Mouse (Mus musculus) T-helper 1 cell (primary cell): ENCODE measurements around the gene Klf3.
"Not testable (repeated sequence)": the region's sequence is repeated elsewhere in the genome, so short reads cannot be mapped to it uniquely, and the experiment has no call there.

Experiments used
- in situ Hi-C: fragments of 300-600 bp; cut with MboI, MseI; formaldehyde crosslinking; loops from one replicate; pipeline ENCODE4 v1.15.1; 2025; ENCODE audit warnings: high pct_unique_total_duplicates

Gene Klf3

DNA sequence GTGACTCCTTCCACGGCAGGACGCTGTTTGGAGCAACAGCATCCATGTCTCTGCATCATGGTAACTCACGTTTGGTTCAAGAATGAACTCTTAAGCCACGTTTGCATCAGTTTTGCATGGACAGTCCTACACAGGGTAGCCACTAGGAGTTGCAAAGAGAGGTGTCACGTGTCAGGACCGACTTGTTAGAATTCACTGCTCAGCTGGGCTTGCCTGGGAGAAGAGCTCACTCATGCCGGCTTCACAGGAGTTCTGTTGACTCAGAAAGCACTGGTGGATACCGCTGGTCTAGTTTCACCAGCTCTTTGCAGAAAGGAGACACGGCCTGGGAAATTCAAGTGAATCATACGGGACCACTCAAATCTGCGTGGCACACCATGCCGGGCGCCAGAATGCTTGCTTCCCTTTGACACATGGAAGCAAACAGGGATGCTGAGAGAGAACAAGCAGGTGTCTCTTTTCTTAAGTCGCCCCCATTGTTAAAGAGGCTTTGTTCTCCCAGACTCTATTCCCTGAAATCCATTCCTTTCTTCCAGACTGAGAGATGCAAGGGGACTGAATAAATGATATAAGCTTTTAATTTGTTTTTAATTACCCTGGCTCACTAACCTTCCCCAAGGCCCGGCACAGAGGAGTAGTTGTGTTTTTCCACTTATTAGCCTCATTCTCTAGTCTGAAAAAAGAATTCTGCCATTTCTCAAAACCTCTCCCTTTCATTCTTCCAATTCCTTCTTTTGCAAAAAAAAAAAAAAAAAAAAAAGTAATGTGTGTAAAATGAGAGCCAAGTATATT is 74.2 kb downstream of the Klf3 start:
- in situ Hi-C loops = no loop called here

DNA sequence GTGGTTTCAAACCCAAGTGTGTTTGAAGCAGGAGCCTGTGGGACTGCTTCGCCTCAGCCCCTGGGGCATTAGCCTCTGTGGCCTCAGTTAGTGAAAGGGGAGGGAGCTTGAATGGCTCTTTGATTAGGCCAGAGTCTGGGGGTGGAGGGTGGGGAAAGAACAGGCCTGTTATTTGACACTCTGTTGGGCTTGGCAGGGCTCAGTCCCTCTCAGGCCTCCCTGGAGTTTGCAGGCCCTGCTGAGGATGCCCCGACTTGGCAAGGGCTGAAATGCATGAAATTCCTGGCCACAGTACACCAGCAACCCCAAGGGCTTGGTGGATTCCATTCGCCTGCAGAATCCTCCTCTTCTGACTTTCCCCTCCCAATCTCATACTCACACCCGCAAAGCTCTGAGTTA is 74.8 kb downstream of the Klf3 start:
- in situ Hi-C loops = no loop called here

DNA sequence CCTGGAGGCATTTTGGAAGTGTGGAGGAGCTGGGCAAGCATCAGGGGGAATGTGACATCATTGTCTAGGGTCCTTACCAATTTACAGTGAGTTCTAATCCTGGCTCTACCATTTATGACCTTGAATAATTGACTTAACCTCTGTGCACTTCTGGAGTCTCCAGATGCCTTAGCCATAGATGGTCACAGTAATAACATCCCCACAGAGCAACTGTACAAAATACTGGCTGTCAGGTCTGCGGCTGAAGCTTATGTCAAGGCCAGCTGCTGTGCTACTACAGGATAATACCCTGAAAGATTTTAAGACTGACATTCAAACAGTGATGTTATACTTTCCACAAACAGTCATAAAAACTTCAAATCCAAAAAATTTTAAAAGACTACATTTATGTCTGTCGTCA is 75.3 kb downstream of the Klf3 start:
- in situ Hi-C loops = no loop called here

DNA sequence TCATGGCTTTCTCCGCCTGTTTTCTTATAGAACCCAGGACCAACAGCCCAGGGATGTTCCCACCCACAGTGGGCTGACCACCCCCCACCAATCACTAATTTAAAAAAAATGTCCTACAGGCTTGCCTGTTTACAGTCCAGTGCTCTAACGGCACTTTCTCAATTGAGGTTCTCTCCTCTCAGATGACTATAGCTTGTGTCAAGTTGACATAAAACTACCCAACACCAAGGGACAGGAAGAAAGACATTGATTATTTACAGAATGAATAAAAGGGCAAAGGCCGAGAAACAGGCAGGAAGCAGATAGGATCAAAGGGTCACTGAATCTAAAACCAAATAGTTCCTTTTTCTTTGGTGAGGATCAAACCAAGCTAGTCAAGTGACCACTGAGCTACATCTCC is 76.1 kb downstream of the Klf3 start:
- in situ Hi-C loops = no loop called here

DNA sequence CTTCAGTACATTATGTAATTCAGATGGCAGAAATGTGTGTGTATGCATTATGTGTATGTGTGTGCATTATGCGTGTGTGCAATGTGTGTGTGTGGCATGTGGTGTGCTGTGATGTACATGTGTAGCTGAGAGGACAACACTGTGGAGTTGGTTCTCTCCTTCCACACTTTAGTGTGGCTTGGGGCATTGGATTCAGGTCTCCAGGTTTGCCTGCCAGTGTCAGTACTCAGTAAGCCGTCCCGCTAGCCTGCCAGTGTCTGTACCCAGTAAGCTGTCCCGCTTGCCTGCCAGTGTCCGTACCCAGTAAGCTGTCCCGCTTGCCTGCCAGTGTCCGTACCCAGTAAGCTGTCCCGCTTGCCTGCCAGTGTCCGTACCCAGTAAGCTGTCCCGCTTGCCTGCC is 78.4 kb downstream of the Klf3 start:
- in situ Hi-C loops = not testable (repeated sequence)

DNA sequence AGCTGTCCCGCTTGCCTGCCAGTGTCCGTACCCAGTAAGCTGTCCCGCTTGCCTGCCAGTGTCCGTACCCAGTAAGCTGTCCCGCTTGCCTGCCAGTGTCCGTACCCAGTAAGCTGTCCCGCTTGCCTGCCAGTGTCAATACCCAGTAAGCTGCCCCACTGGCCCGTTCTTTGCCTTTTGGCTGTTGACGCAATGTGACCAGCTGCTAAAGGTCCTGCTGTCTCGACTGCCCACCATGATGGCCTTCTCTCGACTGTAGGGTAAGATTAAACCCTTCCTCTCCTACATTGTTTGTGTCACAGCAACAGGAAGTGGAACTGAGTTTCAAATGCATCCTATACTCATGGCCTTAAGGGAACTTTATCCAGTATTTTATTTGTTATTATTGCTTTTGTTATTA is 78.8 kb downstream of the Klf3 start:
- in situ Hi-C loops = not testable (repeated sequence)
